Mouse (Mus musculus): ENCODE results near the gene Smg9.

- TF ChIP-seq CTCF (conservative IDR thresholded peaks at IDR 0.05; ENCODE audit: insufficient read depth, insufficient read length, low read depth, low read length) (no peak), POLR2A (IDR thresholded peaks at IDR 0.05; ENCODE audit: low read depth, low read length) (no peak)
Observed at GRCm38 (mm10) chr7:24373538-24374379, 25.7 kb upstream of the Smg9 start.
